Mouse (Mus musculus): ENCODE measurements around the gene Padi6.
A peak's percentile ranks its signal among the peaks of the same experiment; 100 is the strongest.

The Padi6 gene

GRCm38 (mm10) chr4:140742543-140742942, at the start of gene Padi6:
Gene Padi6 (minus strand): TSS chr4:140742643.
- DNase-seq (ENCODE audit: low read depth) = no peak

- DNase-seq (ENCODE audit: low read depth) = no peak
These were observed 48.6 kb upstream of the Padi6 start for GRCm38 (mm10) chr4:140791071-140791470.

- no peak for DNase-seq (ENCODE audit: low read depth)
These were observed 47.5 kb upstream of the Padi6 start for GRCm38 (mm10) chr4:140789983-140790382.

- no peak for DNase-seq (ENCODE audit: low read depth)
These were observed 46.5 kb upstream of the Padi6 start for GRCm38 (mm10) chr4:140788983-140789382.

GRCm38 (mm10) chr4:140788264-140788663, 45.8 kb upstream of the Padi6 start:
- no peak for DNase-seq (ENCODE audit: low read depth)

- DNase-seq (ENCODE audit: low read depth) = no peak
These were observed 45.0 kb upstream of the Padi6 start for GRCm38 (mm10) chr4:140787414-140787813.

- no peak for DNase-seq (ENCODE audit: low read depth)
These were observed 42.8 kb upstream of the Padi6 start for GRCm38 (mm10) chr4:140785217-140785616.

- DNase-seq (ENCODE audit: low read depth) = no peak
These were observed 42.0 kb upstream of the Padi6 start for GRCm38 (mm10) chr4:140784292-140784945.

- no peak for DNase-seq (ENCODE audit: low read depth)
These were observed 40.4 kb upstream of the Padi6 start for GRCm38 (mm10) chr4:140782821-140783220.

GRCm38 (mm10) chr4:140780507-140780906, 38.1 kb upstream of the Padi6 start:
- DNase-seq (ENCODE audit: low read depth) = no peak

GRCm38 (mm10) chr4:140779803-140780397, 37.5 kb upstream of the Padi6 start:
- no peak for DNase-seq (ENCODE audit: low read depth)

GRCm38 (mm10) chr4:140776623-140777022, 34.2 kb upstream of the Padi6 start:
- no peak for DNase-seq (ENCODE audit: low read depth)

GRCm38 (mm10) chr4:140775876-140776275, 33.4 kb upstream of the Padi6 start:
- DNase-seq (ENCODE audit: low read depth) = no peak

- DNase-seq (ENCODE audit: low read depth) = no peak
These were observed 32.5 kb upstream of the Padi6 start for GRCm38 (mm10) chr4:140774893-140775292.

GRCm38 (mm10) chr4:140774025-140774800, 31.8 kb upstream of the Padi6 start, which contains the start of gene Padi4:
Gene Padi4 (minus strand): TSS chr4:140774236.
- DNase-seq (ENCODE audit: low read depth) = no peak

GRCm38 (mm10) chr4:140771091-140771490, 28.6 kb upstream of the Padi6 start:
- no peak for DNase-seq (ENCODE audit: low read depth)

GRCm38 (mm10) chr4:140770433-140770832, 28.0 kb upstream of the Padi6 start:
- DNase-seq (ENCODE audit: low read depth) = peak; percentile 45

GRCm38 (mm10) chr4:140768973-140769372, 26.5 kb upstream of the Padi6 start:
- DNase-seq (ENCODE audit: low read depth) = no peak

- DNase-seq (ENCODE audit: low read depth) = no peak
These were observed 23.5 kb upstream of the Padi6 start for GRCm38 (mm10) chr4:140765936-140766335.

GRCm38 (mm10) chr4:140763158-140763557, 20.7 kb upstream of the Padi6 start:
- no peak for DNase-seq (ENCODE audit: low read depth)

GRCm38 (mm10) chr4:140761601-140762000, 19.2 kb upstream of the Padi6 start:
- no peak for DNase-seq (ENCODE audit: low read depth)

GRCm38 (mm10) chr4:140755811-140756210, 13.4 kb upstream of the Padi6 start:
- no peak for DNase-seq (ENCODE audit: low read depth)

GRCm38 (mm10) chr4:140753366-140753765, 10.9 kb upstream of the Padi6 start:
- DNase-seq (ENCODE audit: low read depth) = no peak

Data from fibroblast of lung, adult 2 months (primary cell).